Mouse (Mus musculus): ENCODE measurements at regions not wholly inside any gene's neighbourhood (a gene's known extent, or its start where the extent isn't known, plus 50 kb on each side); places are given as distances from the start of the nearest gene placed in this dataset.

DNA sequence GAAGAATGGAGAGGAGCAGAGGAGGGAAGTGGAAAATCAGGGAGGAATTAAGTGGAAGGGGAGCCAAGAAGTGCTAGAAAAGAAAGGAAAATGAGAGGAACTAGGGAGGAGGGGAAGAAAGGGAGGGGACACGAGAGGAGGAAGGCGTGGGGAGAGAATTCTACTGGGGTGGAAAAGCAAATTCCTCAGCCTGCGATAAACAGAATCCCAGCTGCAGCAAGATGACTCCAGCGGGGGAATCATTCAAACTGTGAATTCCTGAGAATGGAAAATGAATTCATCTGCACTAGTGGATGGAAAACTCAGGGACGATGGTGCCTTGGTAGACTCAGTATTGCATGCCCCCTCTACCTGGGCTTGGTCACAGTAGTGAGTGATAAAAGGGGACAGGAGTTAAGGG is 322.6 kb downstream of the Bcor start:
- Histone ChIP-seq H3K36me3 (ENCODE audit: control insufficient read depth, insufficient read depth, low read length, poor library complexity, severe bottlenecking) (no peaks in the 10 kb centered on the region), H3K27ac (ENCODE audit: insufficient read depth, low read length) (no peak overlapping the region), H3K4me1 (ENCODE audit: control insufficient read depth, insufficient read depth, low read length) (no peaks in the 10 kb centered on the region), H3K9ac (ENCODE audit: low read depth, poor library complexity, severe bottlenecking) (no peak overlapping the region), H3K9me3 (replicated peaks; ENCODE audit: control insufficient read depth, insufficient read depth, low read length, poor library complexity, severe bottlenecking) (no peaks in the 10 kb centered on the region), H3K27me3 (ENCODE audit: control insufficient read depth, insufficient read depth, low read length, poor library complexity, severe bottlenecking) (no peaks in the 10 kb centered on the region), H3K4me3 (ENCODE audit: low read depth, low read length) (no peak overlapping the region)
- TF ChIP-seq EP300 (IDR thresholded peaks at IDR 0.05; ENCODE audit: insufficient read depth, low read depth, low read length) (no peak), CTCF (IDR thresholded peaks at IDR 0.05; ENCODE audit: low read depth, low read length) (no peak), POLR2A (IDR thresholded peaks at IDR 0.05; ENCODE audit: insufficient read depth, low read length) (no peak)

DNA sequence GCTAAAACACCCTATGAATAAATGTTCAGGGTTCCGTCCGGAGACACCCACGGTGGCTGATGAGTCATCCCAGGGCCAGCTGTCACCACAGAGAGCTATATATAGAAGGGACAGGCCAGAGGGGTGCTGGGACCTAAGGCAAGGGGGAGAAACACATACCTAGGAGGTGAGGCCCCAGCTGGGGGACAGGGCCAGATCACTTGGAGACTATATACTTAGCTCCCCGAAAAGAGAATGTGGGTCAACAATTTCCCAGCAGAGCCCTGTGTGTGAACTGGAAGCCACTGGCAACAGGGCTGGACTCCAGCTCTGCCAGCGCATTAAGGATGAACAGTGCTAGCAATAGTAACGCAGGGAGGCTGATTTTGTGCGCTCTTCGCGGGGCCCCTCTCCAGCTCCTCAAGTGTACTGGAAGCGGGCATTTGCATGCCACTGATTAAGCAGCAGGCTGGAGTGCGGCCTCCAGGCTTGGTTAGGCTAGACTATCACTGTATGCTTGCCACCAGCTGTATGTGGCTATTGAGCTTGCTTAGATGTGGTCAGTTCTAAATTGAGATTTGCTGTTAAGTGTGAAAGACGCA is 320.4 kb downstream of the Bcor start:
- no peaks in the 10 kb centered on the region for H3K9me3 ChIP-seq (replicated peaks; ENCODE audit: control insufficient read depth, insufficient read depth, low read length, poor library complexity, severe bottlenecking)
- no peak overlapping the region for H3K9ac ChIP-seq (ENCODE audit: low read depth, poor library complexity, severe bottlenecking)
- no peaks in the 10 kb centered on the region for H3K4me1 ChIP-seq (ENCODE audit: control insufficient read depth, insufficient read depth, low read length)
- no peak overlapping the region for H3K27ac ChIP-seq (ENCODE audit: insufficient read depth, low read length)
- H3K27me3 ChIP-seq (ENCODE audit: control insufficient read depth, insufficient read depth, low read length, poor library complexity, severe bottlenecking), result no peaks in the 10 kb centered on the region
- no peak overlapping the region for H3K4me3 ChIP-seq (ENCODE audit: low read depth, low read length)
- no peak for TF ChIP-seq POLR2A (IDR thresholded peaks at IDR 0.05; ENCODE audit: insufficient read depth, low read length)
- H3K36me3 ChIP-seq (ENCODE audit: control insufficient read depth, insufficient read depth, low read length, poor library complexity, severe bottlenecking), result no peaks in the 10 kb centered on the region

DNA sequence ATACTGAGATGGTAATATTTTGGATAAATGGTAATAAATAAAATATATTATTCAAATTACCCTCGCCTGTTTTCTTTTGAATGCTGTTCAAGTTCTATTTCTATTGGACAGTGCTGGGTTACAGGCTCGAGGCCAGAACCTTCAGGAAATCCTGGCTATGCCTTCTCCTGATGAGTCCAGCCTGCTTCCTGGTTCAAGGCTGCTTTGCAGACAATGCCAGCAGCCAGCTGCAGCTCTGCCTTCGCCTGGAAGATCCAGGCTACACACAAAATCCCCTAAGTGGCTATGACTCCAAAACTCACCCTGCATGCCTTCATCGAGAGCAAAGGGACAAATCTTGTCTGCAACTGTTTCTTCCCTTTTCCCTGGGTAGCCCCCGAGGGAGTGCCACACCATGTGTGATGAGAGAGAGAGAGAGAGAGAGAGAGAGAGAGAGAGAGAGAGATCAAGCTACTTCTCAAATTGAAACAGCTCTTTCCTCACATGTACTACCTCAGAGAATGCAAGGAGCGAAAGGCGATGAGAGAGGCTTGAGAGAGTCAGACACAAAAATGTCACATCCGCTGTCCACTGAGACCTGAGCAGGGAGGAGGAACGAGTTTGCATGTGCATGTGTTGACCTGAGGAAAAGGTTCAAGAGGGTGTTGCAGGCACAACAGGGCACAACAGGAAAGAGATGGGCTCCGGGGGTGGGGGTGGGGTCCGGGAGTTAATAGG is 319.7 kb downstream of the Bcor start:
- no peaks in the 10 kb centered on the region for H3K4me1 ChIP-seq (ENCODE audit: control insufficient read depth, insufficient read depth, low read length)
- H3K4me3 ChIP-seq (ENCODE audit: low read depth, low read length), result no peak overlapping the region
- H3K27me3 ChIP-seq (ENCODE audit: control insufficient read depth, insufficient read depth, low read length, poor library complexity, severe bottlenecking), result no peaks in the 10 kb centered on the region
- no peaks in the 10 kb centered on the region for H3K9me3 ChIP-seq (replicated peaks; ENCODE audit: control insufficient read depth, insufficient read depth, low read length, poor library complexity, severe bottlenecking)
- no peaks in the 10 kb centered on the region for H3K36me3 ChIP-seq (ENCODE audit: control insufficient read depth, insufficient read depth, low read length, poor library complexity, severe bottlenecking)
- TF ChIP-seq CTCF (IDR thresholded peaks at IDR 0.05; ENCODE audit: low read depth, low read length) (no peak), POLR2A (IDR thresholded peaks at IDR 0.05; ENCODE audit: insufficient read depth, low read length) (no peak), EP300 (IDR thresholded peaks at IDR 0.05; ENCODE audit: insufficient read depth, low read depth, low read length) (no peak)
- H3K9ac ChIP-seq (ENCODE audit: low read depth, poor library complexity, severe bottlenecking), result no peak overlapping the region
- no peak overlapping the region for H3K27ac ChIP-seq (ENCODE audit: insufficient read depth, low read length)

DNA sequence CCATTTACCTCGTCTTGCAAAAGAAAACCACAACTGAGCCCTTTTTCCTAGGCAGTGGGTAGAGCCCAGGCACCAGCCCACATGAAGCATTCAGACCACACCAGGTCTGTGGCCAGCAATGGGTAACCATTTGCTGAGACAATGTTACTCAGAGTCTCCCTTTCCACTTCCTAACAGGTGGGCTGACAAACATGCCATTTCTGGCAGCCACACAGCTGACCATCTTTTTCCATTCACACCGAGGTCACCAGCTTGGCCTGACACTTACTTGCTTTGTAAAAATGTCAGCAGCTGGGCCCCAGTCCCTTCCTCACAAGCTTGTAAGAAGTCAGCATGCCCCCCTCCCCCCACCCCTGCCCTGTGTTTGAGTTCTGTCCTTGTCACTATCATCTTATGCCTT is 314.6 kb downstream of the Bcor start:
- Histone ChIP-seq H3K9ac (ENCODE audit: low read depth, poor library complexity, severe bottlenecking) (no peak overlapping the region), H3K36me3 (ENCODE audit: control insufficient read depth, insufficient read depth, low read length, poor library complexity, severe bottlenecking) (no peaks in the 10 kb centered on the region), H3K27me3 (ENCODE audit: control insufficient read depth, insufficient read depth, low read length, poor library complexity, severe bottlenecking) (no peaks in the 10 kb centered on the region), H3K4me3 (ENCODE audit: low read depth, low read length) (no peak overlapping the region), H3K9me3 (replicated peaks; ENCODE audit: control insufficient read depth, insufficient read depth, low read length, poor library complexity, severe bottlenecking) (no peaks in the 10 kb centered on the region), H3K4me1 (ENCODE audit: control insufficient read depth, insufficient read depth, low read length) (no peaks in the 10 kb centered on the region), H3K27ac (ENCODE audit: insufficient read depth, low read length) (no peak overlapping the region)
- TF ChIP-seq EP300 (IDR thresholded peaks at IDR 0.05; ENCODE audit: insufficient read depth, low read depth, low read length) (no peak), POLR2A (IDR thresholded peaks at IDR 0.05; ENCODE audit: insufficient read depth, low read length) (no peak), CTCF (IDR thresholded peaks at IDR 0.05; ENCODE audit: low read depth, low read length) (no peak)

DNA sequence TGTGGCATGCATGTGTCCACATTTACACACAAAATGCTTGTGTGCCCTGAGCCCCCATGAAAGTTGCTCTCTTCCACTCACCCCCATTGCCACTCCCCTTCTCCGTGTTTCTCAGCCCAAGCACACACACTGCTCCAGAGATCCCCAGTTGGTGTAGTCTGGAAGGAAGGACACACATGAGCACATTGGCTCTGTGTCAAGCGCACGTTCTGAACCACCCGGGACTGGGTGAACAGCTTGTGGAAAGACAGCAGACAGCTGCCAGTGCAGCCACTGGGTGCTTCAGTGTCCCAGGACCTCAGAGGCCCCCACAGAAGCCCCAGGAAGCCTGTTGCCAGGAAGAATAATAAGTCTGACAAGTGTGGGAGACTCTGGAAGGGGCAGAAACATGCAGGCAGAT is 304.2 kb downstream of the Bcor start:
- Histone ChIP-seq H3K27me3 (ENCODE audit: control insufficient read depth, insufficient read depth, low read length, poor library complexity, severe bottlenecking) (no peaks in the 10 kb centered on the region), H3K4me1 (ENCODE audit: control insufficient read depth, insufficient read depth, low read length) (peaks cover 12% of the 10 kb centered on the region), H3K4me3 (ENCODE audit: low read depth, low read length) (no peak overlapping the region), H3K36me3 (ENCODE audit: control insufficient read depth, insufficient read depth, low read length, poor library complexity, severe bottlenecking) (no peaks in the 10 kb centered on the region), H3K27ac (ENCODE audit: insufficient read depth, low read length) (no peak overlapping the region), H3K9ac (ENCODE audit: low read depth, poor library complexity, severe bottlenecking) (no peak overlapping the region), H3K9me3 (replicated peaks; ENCODE audit: control insufficient read depth, insufficient read depth, low read length, poor library complexity, severe bottlenecking) (no peaks in the 10 kb centered on the region)
- TF ChIP-seq CTCF (IDR thresholded peaks at IDR 0.05; ENCODE audit: low read depth, low read length) (no peak), POLR2A (IDR thresholded peaks at IDR 0.05; ENCODE audit: insufficient read depth, low read length) (no peak), EP300 (IDR thresholded peaks at IDR 0.05; ENCODE audit: insufficient read depth, low read depth, low read length) (no peak)

DNA sequence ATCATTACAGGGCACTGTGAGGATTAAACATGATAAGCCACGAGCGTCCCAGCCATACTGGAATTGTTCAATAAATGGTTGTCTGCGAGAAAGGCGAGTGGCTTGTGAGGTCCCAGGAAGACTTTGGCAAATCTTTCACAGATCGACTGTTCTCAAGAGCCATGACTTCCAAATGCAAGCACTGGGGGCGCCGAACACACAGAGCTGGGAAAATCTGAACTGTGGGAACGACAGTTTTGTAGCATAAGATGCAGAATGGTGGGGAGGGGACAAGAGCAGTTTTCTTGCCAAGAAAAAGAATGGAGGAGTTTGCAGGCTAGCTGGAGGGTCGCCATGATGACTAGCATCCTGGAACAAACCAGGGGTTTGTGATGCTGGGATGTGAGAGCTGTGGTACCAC is 300.8 kb downstream of the Bcor start:
- TF ChIP-seq POLR2A (IDR thresholded peaks at IDR 0.05; ENCODE audit: insufficient read depth, low read length) (no peak), EP300 (IDR thresholded peaks at IDR 0.05; ENCODE audit: insufficient read depth, low read depth, low read length) (no peak), CTCF (IDR thresholded peaks at IDR 0.05; ENCODE audit: low read depth, low read length) (no peak)
- Histone ChIP-seq H3K27me3 (ENCODE audit: control insufficient read depth, insufficient read depth, low read length, poor library complexity, severe bottlenecking) (no peaks in the 10 kb centered on the region), H3K4me1 (ENCODE audit: control insufficient read depth, insufficient read depth, low read length) (peaks cover 8% of the 10 kb centered on the region)

More for the DNA sequence above, 300.8 kb downstream of the Bcor start:
- no peak overlapping the region for H3K4me3 ChIP-seq (ENCODE audit: low read depth, low read length)
- no peaks in the 10 kb centered on the region for H3K9me3 ChIP-seq (replicated peaks; ENCODE audit: control insufficient read depth, insufficient read depth, low read length, poor library complexity, severe bottlenecking)
- H3K9ac ChIP-seq (ENCODE audit: low read depth, poor library complexity, severe bottlenecking), result no peak overlapping the region
- H3K27ac ChIP-seq (ENCODE audit: insufficient read depth, low read length), result no peak overlapping the region
- H3K36me3 ChIP-seq (ENCODE audit: control insufficient read depth, insufficient read depth, low read length, poor library complexity, severe bottlenecking), result no peaks in the 10 kb centered on the region
